Mouse (Mus musculus) E14TG2a.4 (cell line): ENCODE data around the gene Meaf6.

Source experiments
- H3K27me3 ChIP-seq: 2 replicates; pipeline ENCODE4 v1.6.1; 2014; ENCODE audit warnings: low read length, control low read depth; ENCODE audit not compliant: insufficient read depth
- H3K36me3 ChIP-seq: 2 replicates; pipeline ENCODE4 v1.6.1; 2014; ENCODE audit warnings: low read length, control low read depth; ENCODE audit not compliant: insufficient read depth
- H3K4me1 ChIP-seq: replicated peaks from 2 replicates; pipeline ENCODE4 v1.6.1; 2014; ENCODE audit warnings: low read depth, low read length, control low read depth
- H3K4me3 ChIP-seq: replicated peaks from 2 replicates; pipeline ENCODE4 v1.5.1; 2014; ENCODE audit warnings: mild to moderate bottlenecking, low read length
- H3K9me3 ChIP-seq: 2 replicates; pipeline ENCODE4 v1.6.1; 2014; ENCODE audit warnings: low read length, control low read depth
- CTCF ChIP-seq: conservative IDR thresholded peaks from 2 replicates; pipeline ENCODE4 v1.5.1; 2014; ENCODE audit warnings: low read length
- NANOG ChIP-seq: IDR thresholded peaks from 2 replicates; pipeline ENCODE4 v1.6.1; 2014; ENCODE audit warnings: borderline replicate concordance, low read length, mixed read lengths
- POU5F1 ChIP-seq: IDR thresholded peaks from 2 replicates; pipeline ENCODE4 v1.6.1; 2014; ENCODE audit warnings: low read length, borderline replicate concordance

The Meaf6 gene

GRCm38 (mm10) chr4:125144211-125144610, 59.3 kb downstream of the Meaf6 start:
- TF ChIP-seq POU5F1 (no peak), NANOG (no peak), CTCF (no peak)
- Histone ChIP-seq H3K4me3 (no peak overlapping the region), H3K36me3 (no peaks in the 10 kb centered on the region), H3K27me3 (peaks cover 5% of the 10 kb centered on the region; the same call in 1 of the 2 replicates), H3K9me3 (peaks cover 6% of the 10 kb centered on the region; the same call in 1 of the 2 replicates), H3K4me1 (peaks cover 57% of the 10 kb centered on the region)

DNA sequence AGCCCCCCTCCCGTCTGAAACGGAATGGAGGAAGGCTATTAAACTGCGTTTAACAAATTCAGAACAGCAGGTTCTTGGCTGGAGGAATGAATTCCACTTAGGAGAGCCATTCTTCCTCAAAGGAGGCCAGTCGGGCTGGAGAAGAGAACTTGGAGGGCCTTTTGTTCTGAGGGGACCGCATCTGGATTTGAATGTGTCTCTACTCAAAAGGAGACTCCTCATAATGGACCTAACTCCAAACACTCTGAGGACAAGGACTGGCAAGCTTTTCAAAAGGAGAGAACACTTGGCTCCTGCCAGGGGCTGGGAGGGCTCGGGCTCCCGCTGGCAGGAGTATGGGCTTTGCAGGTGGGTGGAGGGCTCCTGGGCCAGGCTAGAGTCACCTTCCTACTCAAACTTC, 59.7 kb downstream of the Meaf6 start:
- Histone ChIP-seq H3K4me1 (peaks cover 61% of the 10 kb centered on the region), H3K4me3 (peak overlapping the region; percentile 37; the same call in 1 of the 2 replicates), H3K27me3 (peaks cover 5% of the 10 kb centered on the region; the same call in 1 of the 2 replicates), H3K36me3 (no peaks in the 10 kb centered on the region), H3K9me3 (peaks cover 6% of the 10 kb centered on the region; the same call in 1 of the 2 replicates)
- TF ChIP-seq NANOG, result no peak
- TF ChIP-seq POU5F1, result no peak
- no peak for TF ChIP-seq CTCF

GRCm38 (mm10) chr4:125145213-125145612, 60.3 kb downstream of the Meaf6 start:
- Histone ChIP-seq H3K4me1 (peaks cover 67% of the 10 kb centered on the region), H3K4me3 (peak overlapping the region; percentile 37; the same call in 1 of the 2 replicates), H3K27me3 (peaks cover 5% of the 10 kb centered on the region; the same call in 1 of the 2 replicates), H3K36me3 (no peaks in the 10 kb centered on the region), H3K9me3 (peaks cover 6% of the 10 kb centered on the region; the same call in 1 of the 2 replicates)
- TF ChIP-seq CTCF (no peak), NANOG (no peak), POU5F1 (no peak)

- peaks cover 6% of the 10 kb centered on the region; the same call in 1 of the 2 replicates for H3K9me3 ChIP-seq
- no peak overlapping the region for H3K4me3 ChIP-seq
- H3K36me3 ChIP-seq, result no peaks in the 10 kb centered on the region
- TF ChIP-seq POU5F1 (no peak), NANOG (no peak), CTCF (no peak)
- peaks cover 16% of the 10 kb centered on the region; the same call in 1 of the 2 replicates for H3K27me3 ChIP-seq
- peaks cover 79% of the 10 kb centered on the region for H3K4me1 ChIP-seq
These were observed 63.0 kb downstream of the Meaf6 start for GRCm38 (mm10) chr4:125147970-125148369.

DNA sequence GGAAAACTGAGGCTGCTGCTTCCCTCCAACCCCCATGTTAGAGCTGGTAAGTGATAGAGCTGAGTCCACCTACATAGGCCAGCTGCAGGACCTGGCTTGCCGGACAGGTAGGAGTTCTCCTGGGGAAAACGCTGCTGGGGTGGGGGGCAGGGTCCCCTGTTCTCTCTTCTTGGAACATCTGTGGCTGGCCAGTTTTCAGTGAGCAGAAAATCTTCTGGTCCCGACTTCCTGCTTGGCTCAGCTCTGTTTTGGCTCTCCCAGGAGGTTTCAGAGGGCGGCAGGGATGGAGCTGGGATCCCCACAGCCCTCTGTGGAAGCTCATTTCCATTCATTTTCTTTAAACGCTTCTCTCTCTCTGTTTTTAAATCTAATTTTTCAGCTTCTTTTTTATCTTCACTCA, 64.5 kb downstream of the Meaf6 start:
- H3K4me1 ChIP-seq, result peaks cover 76% of the 10 kb centered on the region
- H3K9me3 ChIP-seq, result peaks cover 6% of the 10 kb centered on the region; the same call in 1 of the 2 replicates
- TF ChIP-seq CTCF (no peak), NANOG (no peak), POU5F1 (no peak)
- H3K36me3 ChIP-seq, result no peaks in the 10 kb centered on the region
- peaks cover 11% of the 10 kb centered on the region; the same call in 1 of the 2 replicates for H3K27me3 ChIP-seq
- H3K4me3 ChIP-seq, result no peak overlapping the region

GRCm38 (mm10) chr4:125152469-125152868, 67.5 kb downstream of the Meaf6 start:
- peaks cover 19% of the 10 kb centered on the region; the same call in 1 of the 2 replicates for H3K27me3 ChIP-seq
- H3K36me3 ChIP-seq, result no peaks in the 10 kb centered on the region

DNA sequence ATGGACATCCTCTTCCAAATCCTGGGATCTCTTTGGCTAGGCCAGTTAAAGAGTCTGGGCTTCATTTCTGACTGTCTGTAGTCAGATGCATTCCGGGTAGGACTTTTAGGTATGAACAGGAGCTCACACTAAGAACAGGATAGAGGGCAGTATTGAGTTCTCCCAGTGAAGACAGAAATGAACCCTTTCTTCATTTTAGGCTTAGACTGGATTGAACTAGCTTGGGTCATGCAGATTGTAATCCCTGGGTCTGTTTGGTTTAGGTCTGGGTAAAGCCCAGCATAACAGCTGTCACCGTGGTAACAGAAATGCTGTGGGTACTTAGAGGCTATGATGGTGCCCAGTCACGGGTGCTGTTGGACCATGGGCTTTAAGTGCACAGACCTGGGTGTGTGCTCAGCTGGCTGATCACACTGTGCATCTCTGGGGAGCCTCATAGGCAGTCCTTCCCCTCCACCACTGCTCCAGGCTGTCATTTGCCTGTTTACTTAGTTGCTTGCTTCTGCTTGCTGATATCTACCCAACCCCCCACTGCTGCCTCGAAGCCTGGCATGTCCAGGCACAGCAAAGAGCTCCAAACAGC, 68.8 kb downstream of the Meaf6 start:
- peaks cover 6% of the 10 kb centered on the region; the same call in 1 of the 2 replicates for H3K9me3 ChIP-seq
- H3K36me3 ChIP-seq, result no peaks in the 10 kb centered on the region
- H3K4me3 ChIP-seq, result no peak overlapping the region
- TF ChIP-seq NANOG (no peak), POU5F1 (no peak), CTCF (no peak)
- peaks cover 48% of the 10 kb centered on the region for H3K4me1 ChIP-seq
- peaks cover 19% of the 10 kb centered on the region; the same call in 1 of the 2 replicates for H3K27me3 ChIP-seq

More at GRCm38 (mm10) chr4:125152469-125152868, 67.5 kb downstream of the Meaf6 start:
- H3K9me3 ChIP-seq, result peaks cover 6% of the 10 kb centered on the region; the same call in 1 of the 2 replicates
- H3K4me1 ChIP-seq, result peaks cover 50% of the 10 kb centered on the region
- no peak for TF ChIP-seq CTCF
- TF ChIP-seq NANOG, result no peak
- no peak for TF ChIP-seq POU5F1
- H3K4me3 ChIP-seq, result no peak overlapping the region

GRCm38 (mm10) chr4:125155646-125156045, 70.7 kb downstream of the Meaf6 start:
- no peak for TF ChIP-seq NANOG
- no peak for TF ChIP-seq POU5F1
- no peak for TF ChIP-seq CTCF
- Histone ChIP-seq H3K4me1 (peaks cover 48% of the 10 kb centered on the region), H3K36me3 (no peaks in the 10 kb centered on the region), H3K27me3 (peaks cover 16% of the 10 kb centered on the region; the same call in 1 of the 2 replicates), H3K9me3 (peaks cover 6% of the 10 kb centered on the region; the same call in 1 of the 2 replicates), H3K4me3 (no peak overlapping the region)
